Mouse (Mus musculus) gastrocnemius, postnatal 14 days (tissue): ENCODE results near the gene 2200002D01Rik. TPM values are rescaled to one million over a fixed set of nuclear protein-coding genes. Genes with fewer than 3 reads are reported as not detected.
A peak's percentile ranks its signal among the peaks of the same experiment; 100 is the strongest.
"Not testable (repeated sequence)": the region's sequence is repeated elsewhere in the genome, so short reads cannot be mapped to it uniquely, and the experiment has no call there.

ENCODE experiments used
- DNase-seq: peaks from one replicate; pipeline ENCODE4 v3.0.0; 2021; ENCODE audit warnings: mixed read lengths
- intact Hi-C: fragments of 180-260 bp; cut with DNase I; formaldehyde crosslinking; loops from one replicate; pipeline ENCODE4 v1.15.1; 2025; ENCODE audit warnings: low total_unique reads
- total RNA-seq, 2 experiments: library from RNA; stranded (reverse); gene quantifications; 2 replicates each; pipeline ENCODE4 v1.2.3; 2021

Gene 2200002D01Rik
- total RNA-seq, 2 experiments from 2014 or later = 0.59 to 1.2 TPM

DNA sequence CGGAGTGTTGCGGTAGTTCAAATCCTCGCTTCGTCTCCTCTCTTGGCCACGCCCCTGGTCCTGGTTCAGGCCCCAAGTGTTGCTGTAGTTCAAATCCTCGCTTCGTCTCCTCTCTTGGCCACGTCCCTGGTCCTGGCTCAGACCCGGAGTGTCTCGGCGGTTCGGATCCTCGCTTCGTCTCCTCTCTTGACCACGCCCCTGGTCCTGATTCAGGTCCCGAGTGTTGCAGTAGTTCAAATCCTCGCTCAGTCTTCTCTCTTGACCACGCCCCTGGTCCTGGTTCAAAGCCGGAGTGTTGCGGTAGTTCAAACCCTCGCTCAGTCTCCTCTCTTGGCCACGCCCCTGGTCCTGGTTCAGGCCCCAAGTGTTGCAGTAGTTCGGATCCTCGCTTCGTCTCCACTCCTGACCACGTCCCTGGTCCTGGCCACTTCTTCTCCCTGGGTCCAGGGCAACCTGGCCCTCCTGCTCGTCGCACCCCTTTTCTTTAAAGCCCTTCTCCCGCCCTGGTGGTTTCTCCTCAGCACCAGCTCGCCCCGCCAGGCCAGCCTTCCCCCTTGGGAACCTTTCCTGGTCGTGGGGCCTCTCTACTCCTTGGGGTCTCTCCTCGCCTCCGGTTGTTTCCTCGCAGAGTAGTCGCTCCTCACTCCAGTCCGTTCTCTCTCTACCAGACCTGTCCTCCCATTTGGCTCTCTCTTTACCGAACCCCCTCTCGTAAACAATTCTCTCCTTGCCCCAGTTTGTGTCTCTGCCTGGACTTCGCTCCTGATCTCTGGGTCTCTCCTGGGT is 35.3 kb downstream of the 2200002D01Rik start:
- DNase-seq, intact Hi-C loops: not testable (repeated sequence)

DNA sequence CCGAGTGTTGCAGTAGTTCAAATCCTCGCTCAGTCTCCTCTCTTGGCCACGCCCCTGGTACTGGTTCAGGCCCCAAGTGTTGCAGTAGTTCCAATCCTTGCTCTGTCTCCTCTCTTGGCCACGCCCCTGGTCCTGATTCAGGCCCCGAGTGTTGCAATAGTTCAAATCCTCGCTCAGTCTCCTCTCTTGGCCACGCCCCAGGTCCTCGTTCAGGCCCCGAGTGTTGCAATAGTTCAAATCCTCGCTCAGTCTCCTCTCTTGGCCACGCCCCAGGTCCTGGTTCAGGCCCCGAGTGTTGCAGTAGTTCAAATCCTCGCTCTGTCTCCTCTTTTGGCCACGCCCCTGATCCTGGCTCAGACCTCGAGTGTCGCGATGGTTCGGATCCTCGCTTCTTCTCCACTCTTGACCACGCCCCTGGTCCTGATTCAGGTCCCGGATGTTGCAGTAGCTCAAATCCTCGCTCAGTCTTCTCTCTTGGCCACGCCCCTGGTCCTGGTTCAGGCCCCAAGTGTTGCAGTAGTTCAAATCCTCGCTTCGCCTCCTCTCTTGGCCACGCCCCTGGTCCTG is 36.0 kb downstream of the 2200002D01Rik start:
- intact Hi-C loops = no loop called here
- no peak for DNase-seq

DNA sequence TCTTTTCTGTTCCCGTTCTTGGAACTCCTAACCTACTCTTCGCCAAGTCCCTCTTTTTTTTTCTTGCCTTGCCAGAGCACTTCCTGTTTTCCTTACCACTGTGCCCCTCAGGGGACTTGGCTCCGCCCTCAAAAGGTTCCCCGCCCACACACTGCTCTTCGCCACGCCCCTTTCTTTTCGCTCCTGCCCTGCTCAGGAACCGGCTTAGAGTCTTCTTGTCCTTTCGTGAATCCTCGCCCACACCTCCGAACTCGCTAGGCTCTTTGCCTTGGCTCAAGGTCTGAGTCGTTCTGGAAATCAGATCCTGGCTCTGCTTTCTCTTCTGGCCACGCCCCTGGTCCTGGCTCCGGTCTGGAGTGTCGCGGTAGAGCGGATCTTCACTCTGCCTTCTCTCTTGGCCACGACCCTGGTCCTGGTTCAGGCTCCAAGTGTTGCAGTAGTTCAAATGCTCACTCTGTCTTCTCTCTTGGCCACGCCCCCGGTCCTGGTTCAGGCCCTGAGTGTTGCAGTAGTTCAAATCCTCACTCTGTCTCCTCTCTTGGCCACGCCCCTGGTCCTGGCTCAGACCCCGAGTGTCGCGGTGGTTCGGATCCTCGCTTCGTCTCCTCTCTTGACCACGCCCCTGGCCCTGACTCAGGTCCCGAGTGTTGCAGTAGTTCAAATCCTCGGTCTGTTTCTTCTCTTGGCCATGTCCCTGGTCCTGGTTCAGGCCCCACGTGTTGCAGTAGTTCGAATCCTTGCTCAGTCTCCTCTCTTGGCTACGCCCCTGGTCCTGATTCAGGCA is 36.7 kb downstream of the 2200002D01Rik start:
- peak; percentile 87 for DNase-seq
- intact Hi-C loops = no loop called here

DNA sequence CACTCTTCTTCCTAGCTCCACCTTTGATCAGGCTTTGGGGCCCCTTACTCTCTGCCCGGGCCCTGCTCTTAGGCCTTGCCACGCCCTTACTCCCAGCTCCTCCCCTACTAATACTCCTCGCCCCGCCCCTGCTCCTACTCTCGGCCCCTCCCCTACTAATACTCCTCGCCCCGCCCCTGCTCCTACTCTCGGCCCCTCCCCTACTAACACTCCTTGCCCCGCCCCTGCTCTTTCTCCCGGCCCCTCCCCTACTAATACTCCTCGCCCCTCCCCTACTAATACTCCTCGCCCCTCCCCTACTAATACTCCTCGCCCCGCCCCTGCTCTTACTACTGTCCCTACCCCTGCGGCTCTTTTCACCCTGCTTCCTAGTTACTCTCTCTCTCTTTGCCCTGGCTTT is 37.3 kb downstream of the 2200002D01Rik start:
- intact Hi-C loops = not testable (repeated sequence)
- peak; percentile 56 for DNase-seq

DNA sequence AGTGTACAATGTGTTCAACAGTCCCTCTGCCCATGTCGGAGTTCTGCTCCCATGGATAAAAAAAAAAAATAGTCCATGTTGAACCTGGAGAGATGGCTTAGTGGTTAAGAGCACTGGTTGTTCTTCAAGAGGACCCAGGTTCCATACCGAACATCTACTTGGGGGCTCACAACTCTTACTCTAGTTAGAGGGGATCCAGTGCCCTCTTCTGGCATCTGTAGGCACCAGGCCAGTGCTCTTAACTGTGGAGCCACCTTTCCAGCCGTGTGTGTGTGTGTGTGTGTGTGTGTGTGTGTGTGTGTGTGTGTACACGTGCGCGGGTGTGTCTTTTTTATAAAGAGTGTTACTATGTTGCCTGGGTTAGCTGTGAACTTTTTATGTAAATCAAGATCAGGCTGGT is 45.7 kb downstream of the 2200002D01Rik start:
- intact Hi-C loops = no loop called here

More for the DNA sequence above, 45.7 kb downstream of the 2200002D01Rik start:
- DNase-seq = no peak

Other genes with a start within 250 kb of the 2200002D01Rik start
- gene Ryr1, start 123.3 kb downstream of the 2200002D01Rik start, total RNA-seq = 100 to 1,000 TPM; 746 to 901 TPM
- gene Rasgrp4, start 113.6 kb downstream of the 2200002D01Rik start, total RNA-seq = under 1 TPM; 0.73 to 0.82 TPM
- gene Fam98c, start 92.2 kb downstream of the 2200002D01Rik start, total RNA-seq = 10 to 100 TPM; 12.3 to 13.0 TPM
- gene Ggn, start 78.3 kb downstream of the 2200002D01Rik start, total RNA-seq = under 1 TPM; 0.35 to 0.38 TPM
- 1 to 10 TPM in 1 of 2 experiments, under 1 TPM in 1; 0.78 to 1.8 TPM for gene Spred3, start 78.1 kb downstream of the 2200002D01Rik start, total RNA-seq
- 100 to 1,000 TPM; 171 to 188 TPM for gene Psmd8, start 67.8 kb downstream of the 2200002D01Rik start, total RNA-seq
- gene Catsperg1, start 34.4 kb downstream of the 2200002D01Rik start, total RNA-seq = under 1 TPM in 1 of 2 experiments, not detected in 1; 0.25 TPM
- 1 to 10 TPM; 2.2 to 2.6 TPM for gene Kcnk6, start 16.0 kb downstream of the 2200002D01Rik start, total RNA-seq
- gene Yif1b, start 10.1 kb downstream of the 2200002D01Rik start, total RNA-seq = 10 to 100 TPM; 49.4 to 56.8 TPM
- gene Spint2, start 33.4 kb upstream of the 2200002D01Rik start, total RNA-seq = 1 to 10 TPM; 5.5 to 6.4 TPM
- gene Ppp1r14a, start 40.8 kb upstream of the 2200002D01Rik start, total RNA-seq = 10 to 100 TPM in 1 of 2 experiments, 1 to 10 TPM in 1; 9.4 to 11.6 TPM
- gene Dpf1, start 55.5 kb upstream of the 2200002D01Rik start, total RNA-seq = 1 to 10 TPM; 2.7 to 4.5 TPM